Mouse (Mus musculus): ENCODE results near the gene Amtn. TPM values are rescaled to one million over a fixed set of nuclear protein-coding genes. Genes with fewer than 3 reads are reported as not detected.
"Not testable (repeated sequence)": the region's sequence is repeated elsewhere in the genome, so short reads cannot be mapped to it uniquely, and the experiment has no call there.

Gene Amtn
- not detected for total RNA-seq (2021)

DNA sequence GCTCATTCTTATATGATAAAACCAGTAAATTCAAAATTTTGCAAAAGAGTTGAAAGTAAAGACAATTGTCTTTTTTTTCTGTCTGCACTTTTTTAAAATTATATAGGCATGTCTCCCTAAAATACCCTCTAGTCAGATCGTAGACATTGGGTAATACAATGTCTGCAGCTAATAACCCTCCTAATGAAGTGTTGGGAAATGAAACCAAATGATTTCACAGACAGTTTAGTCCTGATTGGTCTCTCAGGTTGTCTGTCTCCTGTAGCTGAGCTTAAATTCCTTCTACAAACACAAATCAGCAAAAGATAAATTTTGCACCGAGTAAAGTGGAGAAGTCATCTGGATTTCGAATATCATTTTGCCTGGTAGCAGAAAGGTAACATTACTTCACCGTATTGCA is at the start of gene Amtn:
Gene Amtn, plus strand, starts transcription at position 301 of the 400 bp plus-strand sequence.
- DNase-seq (ENCODE audit: low spot score): no peak
- intact Hi-C loops (cut with DNase I): no loop called here

DNA sequence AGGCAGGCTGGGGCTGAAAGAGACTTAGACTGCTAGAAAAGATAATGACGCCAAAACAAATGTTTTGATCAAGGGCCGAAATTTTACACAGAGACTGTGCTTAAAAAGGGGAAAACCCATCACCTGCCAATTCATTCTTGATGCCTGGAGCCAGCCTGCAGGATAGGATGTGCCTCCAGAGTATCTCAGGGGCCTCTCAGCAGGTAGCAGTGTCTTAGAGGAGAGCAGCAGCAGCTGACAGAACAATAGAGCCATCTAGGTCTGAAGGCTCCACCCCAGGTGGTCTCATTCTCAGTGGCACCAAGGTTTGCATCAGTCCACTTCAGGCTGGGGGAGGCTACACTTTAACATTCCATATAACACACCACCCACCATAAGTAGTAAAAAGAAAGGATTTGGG is 27.4 kb upstream of the Amtn start:
- intact Hi-C loops (cut with DNase I); DNase-seq (ENCODE audit: low spot score): not testable (repeated sequence)

- intact Hi-C loops (cut with DNase I): no loop called here
Observed at GRCm38 (mm10) chr5:88364768-88365167, 11.1 kb upstream of the Amtn start.

DNA sequence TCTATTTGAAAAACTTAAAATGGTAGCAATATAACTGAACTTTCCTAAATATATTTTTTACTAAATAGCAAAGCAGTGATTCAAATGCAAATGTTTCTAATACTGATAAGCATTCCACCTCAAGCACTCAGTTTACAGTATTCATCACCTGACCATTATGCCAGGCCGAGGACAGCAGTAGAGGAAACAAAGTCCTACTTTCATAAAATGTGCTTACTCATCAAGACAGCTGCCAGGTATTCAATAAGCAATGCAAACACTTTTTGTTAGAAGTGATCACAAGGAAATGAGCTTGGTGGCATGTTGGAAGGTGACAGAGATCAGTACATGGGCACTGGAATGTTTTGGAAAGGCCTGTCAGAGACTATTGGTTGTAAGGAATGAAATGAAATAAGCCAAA is 9.0 kb upstream of the Amtn start:
- no peak for DNase-seq (ENCODE audit: low spot score)
- intact Hi-C loops (cut with DNase I): no loop called here

More at GRCm38 (mm10) chr5:88364768-88365167, 11.1 kb upstream of the Amtn start:
- DNase-seq (ENCODE audit: low spot score): no peak

- no peak for DNase-seq (ENCODE audit: low spot score)
- intact Hi-C loops (cut with DNase I): no loop called here
Observed at GRCm38 (mm10) chr5:88370578-88371232, 5.2 kb upstream of the Amtn start.

- no peak for DNase-seq (ENCODE audit: low spot score)
- intact Hi-C loops (cut with DNase I): no loop called here
Observed at GRCm38 (mm10) chr5:88372563-88372962, 3.3 kb upstream of the Amtn start.

- DNase-seq (ENCODE audit: low spot score); intact Hi-C loops (cut with DNase I): not testable (repeated sequence)
Observed at GRCm38 (mm10) chr5:88391960-88392359, 16.1 kb downstream of the Amtn start.

- intact Hi-C loops (cut with DNase I): no loop called here
Observed at GRCm38 (mm10) chr5:88398581-88398980, 22.7 kb downstream of the Amtn start.

GRCm38 (mm10) chr5:88399849-88400248 is 23.9 kb downstream of the Amtn start:
- intact Hi-C loops (cut with DNase I): no loop called here
- no peak for DNase-seq (ENCODE audit: low spot score)

More at GRCm38 (mm10) chr5:88398581-88398980, 22.7 kb downstream of the Amtn start:
- no peak for DNase-seq (ENCODE audit: low spot score)

- DNase-seq (ENCODE audit: low spot score): no peak
- intact Hi-C loops (cut with DNase I): no loop called here
Observed at GRCm38 (mm10) chr5:88401464-88401863, 25.6 kb downstream of the Amtn start.

GRCm38 (mm10) chr5:88420319-88421065 is 44.6 kb downstream of the Amtn start:
- no peak for DNase-seq (ENCODE audit: low spot score)
- intact Hi-C loops (cut with DNase I): no loop called here

GRCm38 (mm10) chr5:88424892-88425291 is 49.0 kb downstream of the Amtn start:
- DNase-seq (ENCODE audit: low spot score); intact Hi-C loops (cut with DNase I): not testable (repeated sequence)

DNA sequence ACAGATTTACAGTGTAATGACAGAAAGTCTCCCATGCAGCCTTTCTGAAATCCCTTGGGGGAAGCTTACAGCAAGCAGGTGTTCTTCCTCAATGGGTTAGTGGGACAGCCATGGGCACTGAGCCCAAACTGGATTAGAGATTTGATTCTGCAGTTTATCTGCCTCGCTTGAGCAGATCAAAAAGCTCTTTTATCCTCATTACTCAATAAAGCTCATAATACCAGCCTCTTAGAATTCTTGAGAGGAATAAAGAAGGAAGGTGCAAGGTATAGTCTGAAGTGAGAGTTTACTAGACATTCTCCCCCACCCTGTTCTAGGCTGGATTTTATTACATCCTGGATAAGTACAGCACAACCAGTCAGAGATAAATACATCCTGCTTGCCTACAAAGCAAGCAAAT is 50.8 kb downstream of the Amtn start:
- intact Hi-C loops (cut with DNase I): no loop called here
- no peak for DNase-seq (ENCODE audit: low spot score)

Other genes with a start within 250 kb of the Amtn start
- gene Gm11115, start 222.0 kb upstream of the Amtn start, total RNA-seq (2021): not detected
- not detected for gene Gm7714, start 107.2 kb upstream of the Amtn start, total RNA-seq (2021)
- gene Prol1, start 58.8 kb upstream of the Amtn start, total RNA-seq (2021): not detected
- not detected for gene Ambn, start 79.9 kb downstream of the Amtn start, total RNA-seq (2021)
- not detected for gene Enam, start 111.9 kb downstream of the Amtn start, total RNA-seq (2021)
- under 1 TPM in 1 of 2 experiments, not detected in 1; 0.10 TPM for gene Jchain, start 151.8 kb downstream of the Amtn start, total RNA-seq (2021)
- 10 to 100 TPM; 19.3 to 19.9 TPM for gene Utp3, start 178.4 kb downstream of the Amtn start, total RNA-seq (2021)
- gene Rufy3, start 188.9 kb downstream of the Amtn start, total RNA-seq (2021): 10 to 100 TPM; 10.5 to 11.5 TPM

Data from heart, postnatal 25 days (tissue).